Mouse (Mus musculus) retina, postnatal 7 days (tissue): ENCODE results near the gene Acvr1b.

ENCODE experiments used
- DNase-seq: peaks from one replicate; pipeline ENCODE4 v3.0.0-alpha.2; 2012; ENCODE audit warnings: low read depth, low spot score

Gene Acvr1b

DNA sequence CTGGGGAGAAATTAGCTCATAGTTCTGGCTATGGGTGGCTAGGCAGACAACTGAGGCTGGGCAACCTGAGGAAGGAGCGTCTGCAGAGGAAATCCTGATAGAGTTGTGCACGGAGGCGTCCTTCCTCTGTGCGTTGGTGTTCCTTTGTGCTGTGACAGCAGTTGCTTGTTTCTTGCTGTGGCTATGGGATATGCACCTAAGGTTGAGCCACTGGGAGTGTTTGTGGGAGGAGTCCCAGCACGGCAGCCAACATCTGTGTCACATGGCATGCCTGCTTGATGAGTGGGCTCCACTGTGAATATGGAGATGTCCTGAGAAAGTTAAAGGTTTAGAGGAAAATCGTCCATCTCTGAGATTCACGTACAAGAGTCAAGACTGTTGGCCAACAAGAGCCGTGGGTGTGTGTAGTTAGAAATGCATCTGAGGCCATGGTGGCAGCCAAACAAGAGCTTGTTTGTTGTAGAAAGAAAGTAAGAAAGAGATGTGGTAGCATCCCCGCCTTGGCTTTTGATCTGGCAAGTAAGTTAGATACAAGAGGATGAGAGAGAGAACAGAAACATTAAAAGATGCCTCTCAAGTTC lies 76.4 kb downstream of the Acvr1b start:
- no peak for DNase-seq

DNA sequence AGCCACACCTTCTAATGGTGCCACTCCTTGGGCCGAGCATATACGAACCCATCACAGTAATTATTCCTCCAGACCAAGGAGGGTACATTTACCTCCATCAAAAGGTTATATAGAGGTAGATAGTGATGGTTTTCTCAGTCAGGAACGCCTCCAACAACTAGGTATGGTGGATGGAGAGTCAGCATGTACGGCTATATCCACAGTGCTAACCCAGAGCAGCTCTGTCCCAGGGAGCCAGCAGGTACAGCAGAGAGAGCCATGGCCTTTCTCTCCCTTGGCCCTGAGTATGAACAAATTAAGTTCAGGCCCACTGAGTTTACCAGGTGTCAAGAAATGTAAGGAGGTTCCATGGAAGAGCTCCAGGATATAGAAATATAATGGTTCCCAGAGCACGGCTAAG lies 78.1 kb downstream of the Acvr1b start:
- no peak for DNase-seq

DNA sequence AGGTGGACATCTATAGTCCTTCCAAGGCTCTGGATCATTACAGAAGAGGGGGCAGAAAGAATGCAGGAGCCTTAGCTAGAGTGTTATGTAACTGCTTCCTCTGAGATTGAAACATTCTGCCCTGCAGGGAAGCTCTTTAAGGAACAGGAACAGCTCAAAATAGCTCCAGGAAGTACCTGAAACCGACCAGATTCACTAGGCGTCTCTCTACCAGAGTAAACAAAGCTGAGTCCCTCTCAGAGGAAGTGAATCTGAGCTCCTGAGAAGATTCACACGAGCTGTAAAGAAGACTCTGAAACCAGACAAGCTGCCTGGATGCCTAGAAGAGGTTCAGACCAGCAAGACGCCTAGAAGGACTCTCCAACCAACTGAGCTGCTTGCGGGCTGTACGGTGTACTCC lies 78.7 kb downstream of the Acvr1b start:
- no peak for DNase-seq

DNA sequence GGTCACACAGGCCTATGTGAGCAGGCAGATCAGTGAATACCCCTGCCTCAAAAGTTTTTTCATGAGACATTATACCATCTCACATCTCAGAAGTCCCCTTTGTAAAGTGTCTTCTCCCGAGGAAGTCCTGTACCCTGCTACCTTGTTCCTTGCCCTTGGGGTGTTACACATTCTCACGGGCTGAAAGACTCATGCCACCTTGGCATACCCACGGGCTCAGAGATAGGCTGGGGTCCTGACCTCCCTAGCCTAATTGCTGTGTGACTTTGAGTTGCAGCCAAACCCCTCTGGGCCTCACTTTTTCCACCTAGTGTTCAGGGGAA lies 79.7 kb downstream of the Acvr1b start:
- no peak for DNase-seq

DNA sequence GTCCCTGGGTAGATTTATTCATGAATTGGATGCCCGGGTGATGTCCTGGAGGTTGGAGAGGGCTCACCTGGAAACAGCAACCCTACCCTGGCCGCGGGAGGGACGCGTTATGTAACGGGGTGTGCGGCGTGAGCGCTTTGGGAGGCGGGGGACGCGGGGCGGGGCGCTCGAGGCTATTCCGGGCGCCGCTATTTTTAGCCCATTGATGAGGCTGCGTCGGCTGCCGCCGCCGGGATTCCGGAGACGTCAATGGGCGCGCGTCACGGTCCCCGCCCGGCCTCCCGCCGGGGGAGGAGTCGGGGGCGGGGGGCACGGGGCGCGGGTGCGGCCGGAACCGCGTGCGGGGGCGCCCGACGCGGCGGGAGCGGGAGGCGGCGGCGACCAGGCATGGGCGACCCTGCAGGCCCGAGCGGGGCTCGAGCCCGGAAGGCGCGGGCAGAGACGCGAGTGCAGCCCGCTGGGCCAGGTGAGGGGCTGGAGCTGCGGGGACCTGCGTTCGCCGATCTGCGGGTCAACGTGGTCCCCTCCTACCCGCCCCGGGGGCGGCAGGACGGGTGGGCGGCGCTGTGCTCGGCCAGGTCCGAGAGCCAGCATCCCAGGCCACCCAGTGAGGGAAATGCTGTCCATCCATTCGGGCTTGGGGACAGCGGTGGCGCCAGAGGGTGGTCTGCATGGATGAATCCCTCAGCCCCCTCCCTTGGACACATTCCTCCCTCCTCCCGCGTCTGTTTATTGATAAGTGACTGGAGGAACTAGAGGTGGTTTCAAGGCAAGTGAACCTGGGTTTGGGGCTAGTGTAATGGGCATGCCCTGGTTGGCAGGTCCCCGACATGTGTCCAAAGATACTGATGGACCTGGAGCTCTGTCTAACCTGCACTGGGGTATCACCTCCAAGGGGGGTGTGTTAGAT lies 80.3 kb downstream of the Acvr1b start, which contains the start of gene Nr4a1:
TSS of gene Nr4a1 (plus strand) at position 384 of the 910 bp plus-strand sequence.
- peak; percentile 56 for DNase-seq

DNA sequence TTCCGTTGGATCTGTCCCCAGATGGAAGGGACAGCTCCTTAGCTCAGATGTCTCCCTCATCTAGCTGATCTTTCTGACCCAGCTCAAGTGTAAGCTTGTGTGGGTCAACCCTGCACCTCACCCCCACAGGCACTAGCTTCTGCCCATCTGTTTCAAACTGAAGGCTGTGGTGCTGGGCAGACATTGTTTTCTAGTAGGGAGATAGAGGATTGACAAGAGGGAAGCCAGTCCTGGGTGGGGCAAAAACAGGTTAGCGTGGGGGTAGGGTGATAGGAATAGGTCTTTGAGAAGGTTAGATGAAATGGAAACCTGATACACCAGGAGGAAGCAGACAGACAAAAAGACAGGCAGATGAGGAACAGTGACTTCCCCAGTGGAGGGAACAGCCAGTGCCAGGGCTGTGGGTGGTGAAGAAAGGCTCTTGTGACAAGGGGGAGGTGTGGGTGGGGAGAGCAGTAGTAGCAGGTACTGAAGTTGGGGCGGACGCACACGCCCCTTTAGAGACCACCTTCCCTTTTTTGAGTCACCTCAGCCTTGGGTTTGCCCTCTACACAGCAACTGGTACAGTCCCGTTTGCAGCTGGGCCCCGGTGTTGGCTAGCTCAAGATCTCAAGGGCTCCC lies 82.1 kb downstream of the Acvr1b start:
- no peak for DNase-seq

DNA sequence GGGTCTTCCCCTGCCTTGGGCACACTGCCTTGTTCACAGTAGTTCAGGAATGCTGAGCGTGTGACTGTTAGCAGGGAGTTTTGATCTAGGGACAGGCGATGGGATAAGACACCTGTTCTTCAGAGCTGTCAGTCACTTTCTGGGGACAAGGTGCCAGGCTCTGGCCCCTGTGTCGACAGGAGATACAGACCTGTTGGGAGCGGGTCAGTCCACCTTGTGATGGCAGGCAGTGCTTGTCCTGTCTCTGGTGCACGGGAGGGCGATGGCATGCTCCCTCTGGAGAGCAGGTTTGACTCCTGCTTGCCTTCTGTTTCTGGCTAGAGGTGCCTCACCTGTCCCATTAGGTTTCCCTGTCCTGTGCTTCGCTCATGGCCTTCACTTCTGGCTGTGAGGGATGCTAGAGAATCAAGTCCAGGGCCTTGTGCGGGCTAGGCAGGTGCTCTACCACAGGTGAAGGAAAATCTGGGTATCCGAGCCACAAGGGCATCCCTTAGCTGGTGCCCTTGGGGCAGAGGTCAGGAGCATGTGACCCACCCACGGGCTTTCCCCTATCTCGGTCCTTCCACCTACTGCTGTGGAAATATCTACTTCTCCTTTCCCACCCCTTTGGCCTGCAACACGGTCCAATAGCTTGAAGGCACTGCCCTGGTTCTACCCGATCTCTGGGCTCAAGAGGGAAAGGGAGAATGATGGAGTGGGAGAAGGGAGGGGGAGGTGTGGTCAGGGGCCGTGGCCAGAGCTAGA lies 82.8 kb downstream of the Acvr1b start:
- no peak for DNase-seq

DNA sequence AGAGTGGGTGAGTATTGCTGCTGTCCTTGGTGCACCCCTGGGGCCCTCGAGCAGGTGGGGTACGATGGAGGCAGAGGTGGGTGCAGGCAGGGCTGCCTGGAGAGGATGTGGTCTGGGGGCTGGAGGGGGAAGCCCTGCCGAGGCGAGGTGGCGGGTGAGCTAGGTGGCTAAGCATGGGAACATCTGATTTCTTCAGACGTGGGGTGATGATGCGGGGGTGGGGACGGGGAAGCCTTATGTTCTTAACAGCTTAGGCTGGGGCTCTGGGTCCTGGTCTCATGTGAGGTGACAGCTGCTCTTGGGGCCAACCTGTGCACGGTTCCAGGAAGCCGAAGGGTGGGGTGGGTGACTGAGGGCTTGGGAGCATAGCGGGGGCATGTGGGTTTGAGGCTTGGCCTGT lies 84.6 kb downstream of the Acvr1b start:
- DNase-seq: peak; percentile 54

DNA sequence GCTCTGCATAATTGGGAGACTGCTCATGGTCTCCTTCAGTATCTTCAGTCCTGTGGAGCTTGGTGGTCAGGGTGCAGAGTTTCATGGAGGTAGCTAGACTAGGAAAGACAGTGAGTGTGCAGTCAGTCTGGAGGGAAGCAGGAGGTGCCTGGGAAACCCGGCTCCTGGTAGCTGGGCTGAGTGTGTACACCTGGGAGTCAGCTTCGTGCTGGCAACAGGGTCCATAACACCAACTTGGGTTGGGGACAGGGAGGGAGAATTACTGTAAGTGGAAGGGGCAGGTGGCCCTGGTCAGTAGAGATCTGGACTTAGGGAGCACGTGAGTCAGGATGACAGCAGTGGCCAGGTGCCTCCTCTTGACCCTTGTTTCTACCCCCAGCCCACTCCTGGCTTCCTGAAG lies 86.1 kb downstream of the Acvr1b start:
- DNase-seq: no peak

DNA sequence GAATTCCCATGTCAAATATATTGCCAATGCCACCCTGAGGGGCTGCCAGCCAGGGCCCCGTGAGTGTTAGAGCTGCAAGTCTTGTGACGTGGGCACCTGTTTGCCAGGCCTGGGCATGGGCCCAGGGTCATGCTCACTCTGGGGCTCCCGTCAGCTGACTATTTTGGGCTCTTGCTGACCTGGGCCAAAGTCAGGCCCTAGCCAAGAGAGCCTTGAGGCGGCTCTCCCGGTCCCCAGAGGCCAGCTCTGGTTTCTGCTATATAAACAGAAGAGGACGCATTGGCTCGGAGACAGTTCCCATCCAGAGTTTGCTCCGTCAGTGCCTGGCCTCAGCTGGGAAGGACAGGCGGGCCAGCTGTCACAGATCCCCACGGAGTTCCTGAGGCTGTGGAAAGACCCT lies 86.5 kb downstream of the Acvr1b start:
- no peak for DNase-seq

DNA sequence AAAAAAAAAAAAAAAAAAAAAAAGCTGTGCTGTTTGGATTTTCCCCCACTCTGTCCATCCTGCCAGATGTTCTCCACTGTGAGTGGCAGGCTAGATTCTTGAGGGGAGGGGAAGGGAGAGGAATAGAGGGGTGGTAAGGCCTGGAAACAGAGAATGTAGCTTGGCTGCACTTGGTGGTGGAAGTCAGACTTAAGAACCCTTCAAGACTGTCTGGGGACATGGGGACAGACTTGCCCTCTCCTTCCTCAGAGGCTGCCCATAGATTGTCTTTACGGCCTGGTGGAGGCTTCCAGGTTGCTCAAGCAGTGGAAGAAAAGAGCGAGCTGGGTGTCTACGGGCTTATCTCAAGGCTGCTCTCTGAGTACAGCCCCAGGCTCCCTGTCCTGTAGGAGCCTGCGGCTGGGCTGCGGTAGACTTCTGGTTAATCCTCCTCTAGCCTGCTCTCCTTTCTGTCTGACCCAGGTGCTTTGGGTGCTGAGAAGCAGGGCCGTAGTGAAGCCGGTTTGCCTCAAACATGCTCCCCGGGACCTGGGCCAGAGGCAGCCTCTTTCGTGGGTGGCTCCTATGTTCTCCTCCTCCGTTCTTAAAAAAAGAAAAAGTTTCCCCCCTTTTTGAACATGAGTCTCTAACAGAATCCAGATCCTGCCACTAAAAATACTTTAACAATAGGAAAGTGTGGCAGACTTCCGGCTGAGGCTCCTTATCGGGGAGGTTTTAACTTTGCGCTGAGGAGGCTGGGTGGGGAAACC lies 87.2 kb downstream of the Acvr1b start:
- DNase-seq: no peak

DNA sequence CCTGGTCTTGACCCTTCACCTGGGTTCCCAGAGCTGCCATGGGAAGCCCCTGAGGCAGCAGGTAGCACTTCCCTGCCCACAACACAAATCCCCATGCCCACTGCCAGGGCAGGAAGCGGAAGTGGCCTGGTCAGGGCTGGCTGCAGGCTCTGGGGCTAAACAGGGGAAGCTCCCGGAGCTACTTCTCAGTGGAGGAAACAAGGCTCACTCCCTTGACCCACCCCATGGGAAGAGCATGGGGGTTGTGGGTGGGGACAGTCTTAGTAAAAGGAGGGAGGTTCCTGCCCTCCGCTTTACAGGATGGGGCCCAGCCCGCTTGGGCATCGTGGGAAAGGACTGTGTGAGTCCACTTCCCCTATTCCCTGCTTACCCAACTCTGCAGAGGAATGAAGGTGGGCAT lies 88.6 kb downstream of the Acvr1b start:
- DNase-seq: no peak
